Mouse (Mus musculus): ENCODE measurements around the gene Colgalt1.

DNA sequence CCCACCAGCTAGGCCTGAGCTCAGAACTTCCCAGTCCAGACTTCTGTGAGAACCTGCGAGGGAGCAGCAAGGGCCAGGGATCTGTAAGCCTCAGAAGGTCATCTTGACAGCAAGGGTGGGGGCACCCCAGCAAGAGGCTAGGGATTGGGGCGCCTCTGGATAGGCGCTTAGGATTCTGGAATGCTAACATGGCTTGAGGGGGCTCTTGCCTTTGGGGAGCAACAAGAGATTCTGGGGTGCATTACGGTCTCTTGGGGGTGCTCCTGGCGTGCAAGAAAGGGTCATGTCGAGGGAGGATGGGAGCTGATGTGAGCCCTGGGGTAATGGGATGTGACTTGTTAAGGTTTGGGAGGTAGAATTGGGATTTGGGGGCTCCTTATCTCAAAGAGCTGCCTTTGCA is 41.9 kb upstream of the Colgalt1 start:
- TF ChIP-seq CTCF (IDR thresholded peaks at IDR 0.05; ENCODE audit: low read depth) (no peak), EP300 (IDR thresholded peaks at IDR 0.05; ENCODE audit: low read depth) (no peak)
